In genomic region chr19:20298431-20298830, GRCm38 (mm10) we compare ENCODE assay signal across 16 mouse cellular contexts.
"Had no signal": no experiment of that assay in that cellular context is flagged by ENCODE, and none has a peak within 500 bp of the region (broad histone marks: within the 10 kb centered on the region; RNA-seq: fewer than 3 reads in every experiment).

No protein-coding gene starts in this region.

- H3K27ac ChIP-seq: neural tube, embryonic 13.5 days; neural tube, embryonic 15.5 days; stomach, embryonic 15.5 days; stomach, postnatal 0 days had no signal

- H3K4me2 ChIP-seq: neural tube, embryonic 13.5 days; neural tube, embryonic 15.5 days; stomach, embryonic 15.5 days had no signal

- H3K4me3 ChIP-seq: neural tube, embryonic 13.5 days; neural tube, embryonic 15.5 days; stomach, embryonic 15.5 days had no signal

- H3K9ac ChIP-seq: neural tube, embryonic 13.5 days; neural tube, embryonic 15.5 days; stomach, embryonic 15.5 days had no signal

- H3K9me3 ChIP-seq: neural tube, embryonic 13.5 days; neural tube, embryonic 15.5 days; stomach, embryonic 15.5 days had no signal

- DNase-seq: retina, postnatal 1 day; right cerebral cortex, adult 18-20 months; right cerebral cortex, postnatal 14 days; right cerebral cortex, postnatal 25 days; right cerebral cortex, postnatal 4 days; spleen, adult 18-20 months; thymus, adult 18-20 months; thymus, adult 2 months; thymus, postnatal 14 days; thymus, postnatal 25 days; thymus, postnatal 36 days; thymus, postnatal 4 days had no signal

- H3K36me3 ChIP-seq: neural tube, embryonic 13.5 days; neural tube, embryonic 15.5 days; stomach, embryonic 15.5 days had no signal

- H3K27me3 ChIP-seq: neural tube, embryonic 13.5 days; neural tube, embryonic 15.5 days; stomach, embryonic 15.5 days had no signal

- H3K4me1 ChIP-seq: neural tube, embryonic 13.5 days; neural tube, embryonic 15.5 days; stomach, embryonic 15.5 days had no signal
